Mouse (Mus musculus) ES-Bruce4 (cell line): ENCODE measurements at regions not wholly inside any gene's neighbourhood (a gene's known extent, or its start where the extent isn't known, plus 50 kb on each side); places are given as distances from the start of the nearest gene placed in this dataset.

Source experiments
- H3K27ac ChIP-seq: 2 replicates; pipeline ENCODE4 v1.5.1; 2012; ENCODE audit warnings: low read length, inconsistent platforms; ENCODE audit not compliant: insufficient read depth
- H3K27me3 ChIP-seq: 2 replicates; pipeline ENCODE4 v1.6.1; 2012; ENCODE audit warnings: mild to moderate bottlenecking, low read length, inconsistent platforms; ENCODE audit not compliant: control insufficient read depth, poor library complexity, insufficient read depth, severe bottlenecking
- H3K36me3 ChIP-seq: 2 replicates; pipeline ENCODE4 v1.6.1; 2012; ENCODE audit warnings: inconsistent platforms, mild to moderate bottlenecking, low read length, moderate library complexity; ENCODE audit not compliant: control insufficient read depth, poor library complexity, insufficient read depth, severe bottlenecking
- H3K4me1 ChIP-seq: one replicate; pipeline ENCODE4 v1.8.1; 2011; ENCODE audit warnings: low read length; ENCODE audit not compliant: control insufficient read depth, insufficient read depth
- H3K4me3 ChIP-seq: 2 replicates; pipeline ENCODE4 v1.5.1; 2011; ENCODE audit warnings: low read depth, mild to moderate bottlenecking, low read length
- H3K9ac ChIP-seq: 2 replicates; pipeline ENCODE4 v1.6.1; 2012; ENCODE audit warnings: low read depth, mild to moderate bottlenecking, inconsistent platforms; ENCODE audit not compliant: poor library complexity, severe bottlenecking
- H3K9me3 ChIP-seq: replicated peaks from 2 replicates; pipeline ENCODE4 v1.6.1; 2012; ENCODE audit warnings: mild to moderate bottlenecking, low read length, inconsistent platforms; ENCODE audit not compliant: control insufficient read depth, poor library complexity, insufficient read depth, severe bottlenecking
- CTCF ChIP-seq: IDR thresholded peaks from one replicate; pipeline ENCODE4 v1.8.1; 2011; ENCODE audit warnings: low read depth, low read length
- EP300 ChIP-seq: IDR thresholded peaks from 2 replicates; pipeline ENCODE4 v1.6.1; 2011; ENCODE audit warnings: low read depth, low read length; ENCODE audit not compliant: insufficient read depth
- POLR2A ChIP-seq: IDR thresholded peaks from one replicate; pipeline ENCODE4 v1.8.1; 2011; ENCODE audit warnings: low read length; ENCODE audit not compliant: insufficient read depth

GRCm38 (mm10) chr3:136611682-136612081, 58.2 kb upstream of the Ppp3ca start:
- Histone ChIP-seq H3K4me1 (no peaks in the 10 kb centered on the region), H3K9me3 (no peaks in the 10 kb centered on the region), H3K27ac (no peak overlapping the region), H3K4me3 (no peak overlapping the region), H3K9ac (no peak overlapping the region), H3K27me3 (no peaks in the 10 kb centered on the region), H3K36me3 (no peaks in the 10 kb centered on the region)
- TF ChIP-seq CTCF = no peak
- no peak for TF ChIP-seq EP300
- no peak for TF ChIP-seq POLR2A

GRCm38 (mm10) chr3:136610556-136610924, 59.4 kb upstream of the Ppp3ca start:
- H3K4me3 ChIP-seq = no peak overlapping the region
- H3K27me3 ChIP-seq = no peaks in the 10 kb centered on the region
- H3K36me3 ChIP-seq = no peaks in the 10 kb centered on the region
- H3K4me1 ChIP-seq = no peaks in the 10 kb centered on the region
- H3K9me3 ChIP-seq = no peaks in the 10 kb centered on the region
- no peak overlapping the region for H3K27ac ChIP-seq
- TF ChIP-seq EP300 (no peak), CTCF (no peak), POLR2A (no peak)
- H3K9ac ChIP-seq = no peak overlapping the region

GRCm38 (mm10) chr3:136609855-136610555, 59.9 kb upstream of the Ppp3ca start:
- Histone ChIP-seq H3K9ac (no peak overlapping the region), H3K27ac (no peak overlapping the region), H3K27me3 (no peaks in the 10 kb centered on the region), H3K4me1 (no peaks in the 10 kb centered on the region), H3K36me3 (no peaks in the 10 kb centered on the region), H3K9me3 (no peaks in the 10 kb centered on the region), H3K4me3 (no peak overlapping the region)
- TF ChIP-seq EP300 (no peak), CTCF (no peak), POLR2A (no peak)

- H3K27ac ChIP-seq = no peak overlapping the region
- H3K27me3 ChIP-seq = no peaks in the 10 kb centered on the region
- TF ChIP-seq CTCF = no peak
- TF ChIP-seq EP300 = no peak
- TF ChIP-seq POLR2A = no peak
- H3K36me3 ChIP-seq = no peaks in the 10 kb centered on the region
- no peak overlapping the region for H3K9ac ChIP-seq
- no peaks in the 10 kb centered on the region for H3K9me3 ChIP-seq
- H3K4me3 ChIP-seq = no peak overlapping the region
- no peaks in the 10 kb centered on the region for H3K4me1 ChIP-seq
Observed at GRCm38 (mm10) chr3:136601706-136602105, 68.2 kb upstream of the Ppp3ca start.

GRCm38 (mm10) chr3:136583937-136584336, 86.0 kb upstream of the Ppp3ca start:
- Histone ChIP-seq H3K9me3 (no peaks in the 10 kb centered on the region), H3K4me3 (no peak overlapping the region), H3K36me3 (no peaks in the 10 kb centered on the region), H3K9ac (no peak overlapping the region), H3K4me1 (no peaks in the 10 kb centered on the region), H3K27ac (no peak overlapping the region), H3K27me3 (no peaks in the 10 kb centered on the region)
- TF ChIP-seq CTCF (no peak), EP300 (no peak), POLR2A (no peak)

GRCm38 (mm10) chr3:136578016-136578415, 91.9 kb upstream of the Ppp3ca start:
- Histone ChIP-seq H3K4me1 (no peaks in the 10 kb centered on the region), H3K9me3 (no peaks in the 10 kb centered on the region), H3K27me3 (no peaks in the 10 kb centered on the region), H3K27ac (no peak overlapping the region), H3K9ac (no peak overlapping the region), H3K36me3 (no peaks in the 10 kb centered on the region), H3K4me3 (no peak overlapping the region)
- TF ChIP-seq EP300 (no peak), CTCF (no peak), POLR2A (no peak)
